11 mouse cellular contexts compared by ENCODE assay signal in genomic region chr7:129691619-129692071, GRCm38 (mm10).
DNase-seq lines count a peak whose midpoint lies in the region; ATAC-seq and TF ChIP-seq lines count a peak whose summit lies in the region.
"Had no signal": no experiment of that assay in that cellular context is flagged by ENCODE, and none has a peak within 500 bp of the region (broad histone marks: within the 10 kb centered on the region; RNA-seq: fewer than 3 reads in every experiment).

No protein-coding gene starts in this region.

- no peaks in the 10 kb centered on the region for H3K36me3 ChIP-seq in forebrain, embryonic 11.5 days (ENCODE audit: control insufficient read depth, insufficient read depth, low read length)
- H3K36me3 ChIP-seq in forebrain, embryonic 16.5 days (ENCODE audit: control insufficient read depth, insufficient read depth): no peaks in the 10 kb centered on the region
- no peaks in the 10 kb centered on the region for H3K36me3 ChIP-seq in limb, embryonic 10.5 days

- H3K4me3 ChIP-seq in forebrain, embryonic 11.5 days (ENCODE audit: low read depth, low read length): no peak overlapping the region
- no peak overlapping the region for H3K4me3 ChIP-seq in forebrain, embryonic 16.5 days (replicated peaks; ENCODE audit: low read length)
- 0 out of 2 replicates have a peak overlapping the region, but pooled peaks have one; percentile 1 for H3K4me3 ChIP-seq in limb, embryonic 10.5 days

- CTCF ChIA-PET in Patski (lab: Charles Lee): no interaction called here

- H3K4me2 ChIP-seq in forebrain, embryonic 11.5 days (ENCODE audit: low read depth, low read length, severe bottlenecking): no peak overlapping the region
- H3K4me2 ChIP-seq in forebrain, embryonic 16.5 days (ENCODE audit: low read length): no peak overlapping the region
- H3K4me2 ChIP-seq: liver, embryonic 11.5 days had no signal

- ATAC-seq in forebrain, embryonic 11.5 days (replicated peaks; ENCODE audit: low FRiP score): no peak
- no peak for ATAC-seq in forebrain, embryonic 16.5 days
- peak; percentile 63 for ATAC-seq in Patski
- no peak for ATAC-seq in megakaryocyte-erythroid progenitor cell, adult 5-6 weeks (replicated peaks; ENCODE audit: low FRiP score, low TSS enrichment, poor library complexity, severe bottlenecking)

- WGBS in forebrain, embryonic 11.5 days: 55% methylated on average over 3 of the region's 3 CpGs
- 45% methylated on average over 3 of the region's 3 CpGs for WGBS in forebrain, embryonic 16.5 days
- WGBS in limb, embryonic 10.5 days: 33% methylated on average over 3 of the region's 3 CpGs

- DNase-seq in forebrain, embryonic 11.5 days (ENCODE audit: low spot score): peak; percentile 42
- peak; percentile 32 to 52 for DNase-seq in layer of hippocampus, adult 18-20 months (ENCODE audit: low spot score in 2 of 2)
- no peak for DNase-seq in layer of hippocampus, adult 11-12 months (ENCODE audit: low spot score)
- no peak for DNase-seq in Patski (ENCODE audit: low read depth, low spot score)
- peak; percentile 51 for DNase-seq in limb, embryonic 10.5 days (ENCODE audit: low spot score)
- no peak for DNase-seq in urinary bladder, postnatal 25 days (ENCODE audit: low spot score)
- DNase-seq: gastrocnemius, postnatal 25 days; thymus, adult 2 months had no signal

- H3K9me3 ChIP-seq in forebrain, embryonic 11.5 days (ENCODE audit: control insufficient read depth, low read length): no peaks in the 10 kb centered on the region; the same call in 1 of the 2 replicates
- no peaks in the 10 kb centered on the region for H3K9me3 ChIP-seq in forebrain, embryonic 16.5 days (ENCODE audit: control insufficient read depth, low read length)
- H3K9me3 ChIP-seq in limb, embryonic 10.5 days (replicated peaks): no peaks in the 10 kb centered on the region

- no peaks in the 10 kb centered on the region for H3K4me1 ChIP-seq in forebrain, embryonic 11.5 days (replicated peaks; ENCODE audit: control insufficient read depth, insufficient read depth, low read length)
- H3K4me1 ChIP-seq in forebrain, embryonic 16.5 days (replicated peaks; ENCODE audit: control insufficient read depth, insufficient read depth, low read length): no peaks in the 10 kb centered on the region
- peaks cover 24% of the 10 kb centered on the region for H3K4me1 ChIP-seq in limb, embryonic 10.5 days

- H3K9ac ChIP-seq in forebrain, embryonic 11.5 days (ENCODE audit: low read length): no peak overlapping the region
- no peak overlapping the region for H3K9ac ChIP-seq in forebrain, embryonic 16.5 days (replicated peaks; ENCODE audit: low read depth, low read length)

- H3K27ac ChIP-seq in forebrain, embryonic 11.5 days (ENCODE audit: low read depth, low read length): no peak overlapping the region
- no peak overlapping the region for H3K27ac ChIP-seq in forebrain, embryonic 16.5 days (ENCODE audit: low read length)
- peak overlapping the region; percentile 80 for H3K27ac ChIP-seq in limb, embryonic 10.5 days

- H3K27me3 ChIP-seq in forebrain, embryonic 11.5 days (ENCODE audit: control insufficient read depth, insufficient read depth, low read length): no peaks in the 10 kb centered on the region
- H3K27me3 ChIP-seq in forebrain, embryonic 16.5 days (replicated peaks; ENCODE audit: control insufficient read depth, insufficient read depth, low read length): no peaks in the 10 kb centered on the region
- H3K27me3 ChIP-seq in Patski: no peaks in the 10 kb centered on the region
- H3K27me3 ChIP-seq in limb, embryonic 10.5 days (ENCODE audit: low read depth, poor library complexity, severe bottlenecking): no peaks in the 10 kb centered on the region

- POLR2A ChIA-PET in Patski (lab: Charles Lee): no interaction called here

- in situ Hi-C loops in Patski (cut with MboI; ENCODE audit: low pct_unique_long_range_greater_than_20kb): no loop called here

- TF ChIP-seq CTCF in Patski (IDR thresholded peaks at IDR 0.05): no peak

Comparison
In these comparisons a context has a peak if more than half of its experiments do, and no peak if none do; other contexts are left out.
1. DNase-seq: peak in forebrain, embryonic 11.5 days (single experiment), layer of hippocampus, adult 18-20 months (2 of 2) and limb, embryonic 10.5 days (single experiment); none in layer of hippocampus, adult 11-12 months (single experiment), Patski (single experiment) and urinary bladder, postnatal 25 days (single experiment).